Mouse (Mus musculus): ENCODE data around the gene Prpf3. TPM values are rescaled to one million over a fixed set of nuclear protein-coding genes. Genes with fewer than 3 reads are reported as not detected.
A peak's percentile ranks its signal among the peaks of the same experiment; 100 is the strongest.

Gene Prpf3
- polyA plus RNA-seq, 1 experiment = 17.8 TPM

DNA sequence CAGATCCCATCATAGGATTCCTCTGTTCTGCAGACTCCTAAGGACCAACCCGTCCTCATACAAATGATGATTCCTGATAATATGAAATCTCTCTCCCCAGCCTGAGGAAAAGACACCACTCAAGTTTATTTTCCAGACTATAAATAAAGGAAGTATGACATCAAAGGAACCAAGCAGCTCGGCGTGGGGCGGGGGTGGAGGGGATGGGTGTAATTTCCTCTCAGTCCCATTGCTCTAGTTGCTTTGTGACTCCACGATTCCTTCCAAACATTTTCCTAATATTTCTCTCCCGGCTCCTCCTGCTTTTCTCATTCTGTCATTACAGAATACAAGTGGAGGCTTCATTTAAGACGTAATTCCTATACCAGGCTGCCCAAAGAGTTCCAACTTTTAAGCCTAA lies 37.4 kb upstream of the Prpf3 start:
- TF ChIP-seq SRF (IDR thresholded peaks at IDR 0.05; ENCODE audit: control insufficient read depth, insufficient read length, low read depth) (no peak), MAX (IDR thresholded peaks at IDR 0.05; ENCODE audit: low read depth) (no peak)
- Histone ChIP-seq H3K79me2 (ENCODE audit: control insufficient read depth, insufficient read depth) (peaks cover 14% of the 10 kb centered on the region), H3K36me3 (ENCODE audit: control insufficient read depth, insufficient read depth) (peaks cover 1% of the 10 kb centered on the region), H3K27me3 (ENCODE audit: control insufficient read depth, insufficient read depth, insufficient read length) (no peaks in the 10 kb centered on the region), H3K4me3 (peak overlapping the region; percentile 81), H3ac (ENCODE audit: control insufficient read depth, insufficient read length) (no peak overlapping the region), H3K4me2 (ENCODE audit: low read depth) (peak overlapping the region; percentile 91)

- no peak overlapping the region for H3ac ChIP-seq (ENCODE audit: control insufficient read depth, insufficient read length)
- peaks cover 14% of the 10 kb centered on the region for H3K79me2 ChIP-seq (ENCODE audit: control insufficient read depth, insufficient read depth)
- H3K4me3 ChIP-seq = peak overlapping the region; percentile 81
- peaks cover 4% of the 10 kb centered on the region for H3K36me3 ChIP-seq (ENCODE audit: control insufficient read depth, insufficient read depth)
- no peaks in the 10 kb centered on the region for H3K27me3 ChIP-seq (ENCODE audit: control insufficient read depth, insufficient read depth, insufficient read length)
- H3K4me2 ChIP-seq (ENCODE audit: low read depth) = peak overlapping the region; percentile 91
- TF ChIP-seq SRF (IDR thresholded peaks at IDR 0.05; ENCODE audit: control insufficient read depth, insufficient read length, low read depth) (no peak), MYOG (IDR thresholded peaks at IDR 0.05; ENCODE audit: control insufficient read depth in 1 of 3, insufficient read depth in 1 of 3, insufficient read length in 2 of 3, low read depth in 2 of 3) (no peak), POLR2A (IDR thresholded peaks at IDR 0.05; ENCODE audit: insufficient read length, low read depth) (no peak), USF1 (IDR thresholded peaks at IDR 0.05; ENCODE audit: low read depth) (no peak), REST (IDR thresholded peaks at IDR 0.05; ENCODE audit: insufficient read depth, insufficient read length) (no peak), POLR2AphosphoS2 (IDR thresholded peaks at IDR 0.05; ENCODE audit: insufficient read length, low read depth) (no peak), TCF3 (IDR thresholded peaks at IDR 0.05; ENCODE audit: insufficient read length, low read depth) (no peak), TCF12 (IDR thresholded peaks at IDR 0.05; ENCODE audit: insufficient read depth, poor library complexity, severe bottlenecking) (no peak), E2F4 (IDR thresholded peaks at IDR 0.05; ENCODE audit: insufficient read depth) (no peak), MAX (IDR thresholded peaks at IDR 0.05; ENCODE audit: low read depth) (no peak), CEBPB (IDR thresholded peaks at IDR 0.05; ENCODE audit: insufficient read depth, poor library complexity, severe bottlenecking) (no peak), MYOD1 (IDR thresholded peaks at IDR 0.05; ENCODE audit: control insufficient read depth in 1 of 3, insufficient read length in 2 of 3, low read depth in 2 of 3) (no peak)
These were observed 36.7 kb upstream of the Prpf3 start for GRCm38 (mm10) chr3:95892066-95893052.

- peaks cover 14% of the 10 kb centered on the region for H3K79me2 ChIP-seq (ENCODE audit: control insufficient read depth, insufficient read depth)
- H3ac ChIP-seq (ENCODE audit: control insufficient read depth, insufficient read length) = no peak within 1 kb of the TSS
- H3K36me3 ChIP-seq (ENCODE audit: control insufficient read depth, insufficient read depth) = peaks cover 4% of the 10 kb centered on the region
- H3K4me2 ChIP-seq (ENCODE audit: low read depth) = peak within 1 kb of the TSS; percentile 91
- H3K27me3 ChIP-seq (ENCODE audit: control insufficient read depth, insufficient read depth, insufficient read length) = no peaks in the 10 kb centered on the region
- H3K4me3 ChIP-seq = peak within 1 kb of the TSS; percentile 81
- TF ChIP-seq TCF3 (IDR thresholded peaks at IDR 0.05; ENCODE audit: insufficient read length, low read depth) = no peak
- TF ChIP-seq REST (IDR thresholded peaks at IDR 0.05; ENCODE audit: insufficient read depth, insufficient read length) = no peak
- TF ChIP-seq USF1 (IDR thresholded peaks at IDR 0.05; ENCODE audit: low read depth) = no peak
- TF ChIP-seq MYOG (IDR thresholded peaks at IDR 0.05; ENCODE audit: control insufficient read depth in 1 of 3, insufficient read depth in 1 of 3, insufficient read length in 2 of 3, low read depth in 2 of 3) = no peak
- TF ChIP-seq TCF12 (IDR thresholded peaks at IDR 0.05; ENCODE audit: insufficient read depth, poor library complexity, severe bottlenecking) = no peak
- no peak for TF ChIP-seq MYOD1 (IDR thresholded peaks at IDR 0.05; ENCODE audit: control insufficient read depth in 1 of 3, insufficient read length in 2 of 3, low read depth in 2 of 3)
- no peak for TF ChIP-seq CEBPB (IDR thresholded peaks at IDR 0.05; ENCODE audit: insufficient read depth, poor library complexity, severe bottlenecking)
- no peak for TF ChIP-seq MAX (IDR thresholded peaks at IDR 0.05; ENCODE audit: low read depth)
- TF ChIP-seq POLR2A (IDR thresholded peaks at IDR 0.05; ENCODE audit: insufficient read length, low read depth) = no peak
- no peak for TF ChIP-seq SRF (IDR thresholded peaks at IDR 0.05; ENCODE audit: control insufficient read depth, insufficient read length, low read depth)
- TF ChIP-seq E2F4 (IDR thresholded peaks at IDR 0.05; ENCODE audit: insufficient read depth) = no peak
- no peak for TF ChIP-seq POLR2AphosphoS2 (IDR thresholded peaks at IDR 0.05; ENCODE audit: insufficient read length, low read depth)
These were observed 35.8 kb upstream of the Prpf3 start, which contains the start of gene BC028528 for GRCm38 (mm10) chr3:95891211-95892065. TSS of gene BC028528 (minus strand) at chr3:95892005.

GRCm38 (mm10) chr3:95889664-95890063 lies 34.0 kb upstream of the Prpf3 start:
- no peak for TF ChIP-seq USF1 (IDR thresholded peaks at IDR 0.05; ENCODE audit: low read depth)
- no peak for TF ChIP-seq MYOD1 (IDR thresholded peaks at IDR 0.05; ENCODE audit: control insufficient read depth in 1 of 3, insufficient read length in 2 of 3, low read depth in 2 of 3)
- no peak for TF ChIP-seq MAX (IDR thresholded peaks at IDR 0.05; ENCODE audit: low read depth)
- TF ChIP-seq POLR2AphosphoS2 (IDR thresholded peaks at IDR 0.05; ENCODE audit: insufficient read length, low read depth) = no peak
- H3K79me2 ChIP-seq (ENCODE audit: control insufficient read depth, insufficient read depth) = peaks cover 8% of the 10 kb centered on the region
- no peak overlapping the region for H3K4me2 ChIP-seq (ENCODE audit: low read depth)
- H3K36me3 ChIP-seq (ENCODE audit: control insufficient read depth, insufficient read depth) = peaks cover 4% of the 10 kb centered on the region
- no peaks in the 10 kb centered on the region for H3K27me3 ChIP-seq (ENCODE audit: control insufficient read depth, insufficient read depth, insufficient read length)
- H3ac ChIP-seq (ENCODE audit: control insufficient read depth, insufficient read length) = no peak overlapping the region
- H3K4me3 ChIP-seq = no peak overlapping the region

All from myocyte (in vitro differentiated cells).